Mouse (Mus musculus): ENCODE measurements at regions not wholly inside any gene's neighbourhood (a gene's known extent, or its start where the extent isn't known, plus 50 kb on each side); places are given as distances from the start of the nearest gene placed in this dataset.

DNA sequence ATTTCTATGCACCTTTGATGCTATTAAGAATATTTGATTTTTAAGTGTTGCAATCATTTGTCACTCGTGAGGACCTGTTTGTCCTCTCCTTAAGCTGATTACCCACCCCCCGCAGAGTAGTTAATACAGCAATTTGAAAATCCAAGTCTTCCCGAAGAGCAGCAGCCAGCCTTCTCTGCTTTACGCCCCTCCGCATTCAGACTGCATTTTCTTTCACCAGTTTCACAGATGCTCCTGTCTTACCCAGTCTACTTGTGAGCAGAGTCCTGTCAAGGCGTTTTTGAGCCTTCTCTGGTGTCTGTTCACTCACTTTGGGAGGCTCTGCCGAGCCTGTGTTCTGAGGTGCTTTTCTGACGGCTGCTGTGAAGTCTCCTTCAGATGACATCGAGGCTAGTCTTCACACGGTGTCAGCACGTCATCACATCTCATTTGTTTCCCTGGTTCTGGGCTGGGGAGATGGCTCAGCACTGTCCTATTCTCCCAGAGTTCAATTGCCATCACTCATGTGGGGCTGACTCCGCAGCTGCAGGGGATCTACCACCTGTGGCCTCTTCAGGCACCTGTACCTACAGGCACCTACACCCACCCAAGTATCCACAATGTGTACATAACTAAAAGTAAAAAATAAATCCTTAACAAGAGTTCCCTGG lies 178.3 kb downstream of the Bcl2l11 start:
- DNase-seq (ENCODE audit: low spot score) = no peak

DNA sequence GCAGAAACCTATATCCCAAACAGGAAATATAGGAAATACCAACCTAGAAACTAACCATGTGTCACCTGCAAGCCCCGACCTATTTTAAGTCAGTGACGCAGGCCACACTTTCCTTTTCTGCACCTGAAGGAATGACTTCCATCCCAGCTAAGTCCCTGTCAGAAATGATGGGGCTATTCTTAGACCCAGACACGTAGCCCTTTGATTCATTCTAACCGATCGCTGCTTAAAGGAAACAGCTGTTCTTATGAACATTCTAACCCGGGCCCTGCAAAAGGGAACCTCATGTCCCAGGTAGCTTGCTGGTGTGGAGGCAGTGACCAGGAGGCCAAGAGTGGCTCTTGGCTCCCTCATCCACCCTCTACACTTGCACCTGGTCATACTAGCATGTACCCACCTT lies 180.9 kb downstream of the Bcl2l11 start:
- no peak for DNase-seq (ENCODE audit: low spot score)

GRCm38 (mm10) chr2:128309541-128310030 lies 183.7 kb downstream of the Bcl2l11 start:
- no peak for DNase-seq (ENCODE audit: low spot score)

DNA sequence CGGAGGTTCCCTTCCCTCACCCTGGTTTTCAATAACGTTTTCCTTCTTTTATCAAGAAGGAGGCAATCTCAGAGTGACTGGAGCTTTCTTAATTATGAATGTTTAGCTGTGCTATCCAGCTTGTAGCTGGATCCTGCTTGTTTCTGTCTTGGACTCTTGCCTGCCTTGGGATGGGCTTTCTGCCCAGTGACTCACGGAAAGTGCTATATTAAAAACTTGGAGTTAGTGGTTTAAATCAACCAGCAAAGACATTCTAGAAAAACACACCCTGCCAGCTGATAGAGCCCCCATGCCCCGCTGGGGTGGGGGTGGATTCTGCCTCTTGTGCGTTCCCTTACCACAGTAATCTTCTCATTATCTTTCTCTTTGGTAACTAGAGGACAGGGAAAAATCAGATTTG lies 184.2 kb downstream of the Bcl2l11 start:
- DNase-seq (ENCODE audit: low spot score) = peak; percentile 35

DNA sequence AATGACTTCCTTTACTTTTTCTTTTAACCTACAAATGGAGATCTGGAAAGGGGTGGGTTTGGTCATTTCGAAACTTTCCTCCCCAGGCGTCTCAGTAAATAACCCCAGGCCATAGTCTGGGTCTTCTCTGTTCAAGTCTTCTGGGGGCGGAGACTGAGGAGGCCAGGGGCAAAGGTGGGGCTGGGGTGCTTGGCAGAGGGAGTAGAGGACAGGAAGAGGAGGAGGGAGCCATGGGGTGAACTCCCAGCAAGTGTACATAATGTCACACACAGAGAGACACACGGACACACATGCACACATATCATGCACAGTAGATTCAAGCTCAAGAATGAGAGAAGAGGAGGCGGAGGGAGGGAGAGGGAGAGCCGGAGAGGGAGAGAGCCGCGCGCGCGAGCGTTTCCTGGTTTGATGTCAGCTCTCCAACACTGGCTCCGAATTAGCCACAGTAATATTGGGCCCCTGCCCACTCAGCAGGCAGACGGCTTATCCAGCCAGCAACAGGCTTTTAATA lies 186.3 kb downstream of the Bcl2l11 start:
- DNase-seq (ENCODE audit: low spot score) = no peak

DNA sequence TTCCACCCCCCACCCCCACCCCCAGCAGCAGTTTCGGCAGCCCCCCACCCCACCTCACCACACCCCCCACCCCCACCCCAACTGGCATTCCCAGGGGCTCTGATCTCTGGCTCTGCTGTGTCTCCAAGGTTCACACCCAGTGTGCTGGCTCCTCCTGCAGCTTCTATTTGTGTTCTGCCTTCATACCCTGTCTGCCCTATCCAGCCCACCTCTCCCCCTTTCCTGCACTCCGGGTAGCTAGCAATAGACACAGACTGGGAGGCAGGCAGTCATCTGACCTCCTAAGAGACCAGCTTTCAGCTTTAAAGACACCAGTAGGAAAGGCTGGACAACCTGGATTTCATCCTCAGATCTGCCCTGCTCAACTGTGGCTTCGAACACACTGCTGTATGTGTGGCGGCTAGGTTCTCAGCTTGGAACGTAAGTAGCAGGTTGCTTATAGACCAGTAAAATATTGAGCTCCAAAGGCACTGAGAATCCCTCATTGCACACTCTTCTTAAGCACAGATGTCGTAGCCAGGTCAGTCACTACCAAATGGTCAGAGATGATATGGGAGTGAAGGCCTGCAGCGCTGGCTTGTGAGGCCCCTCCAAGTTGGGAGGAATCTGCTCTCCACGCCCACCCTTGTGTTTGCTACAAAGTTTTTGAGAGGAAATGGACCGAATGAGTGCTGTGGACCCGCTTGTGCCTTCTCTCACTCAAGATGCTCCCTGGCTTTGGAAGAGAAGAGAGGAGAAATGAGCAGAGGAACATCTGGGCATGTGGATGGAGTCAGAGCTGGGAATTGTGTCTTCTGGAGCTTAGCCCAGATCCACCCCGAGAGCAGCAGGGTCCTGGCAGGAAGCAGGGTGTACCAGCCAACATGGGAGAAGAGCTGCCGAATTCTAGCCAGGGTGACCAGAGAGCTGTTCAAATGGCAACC lies 187.1 kb downstream of the Bcl2l11 start:
- DNase-seq (ENCODE audit: low spot score) = no peak

- no peak for DNase-seq (ENCODE audit: low spot score)
Observed at GRCm38 (mm10) chr2:128313582-128313918, 187.7 kb downstream of the Bcl2l11 start.

GRCm38 (mm10) chr2:128313948-128314347 lies 188.1 kb downstream of the Bcl2l11 start:
- DNase-seq (ENCODE audit: low spot score) = no peak

GRCm38 (mm10) chr2:128316516-128316915 lies 190.7 kb downstream of the Bcl2l11 start:
- DNase-seq (ENCODE audit: low spot score) = no peak

DNA sequence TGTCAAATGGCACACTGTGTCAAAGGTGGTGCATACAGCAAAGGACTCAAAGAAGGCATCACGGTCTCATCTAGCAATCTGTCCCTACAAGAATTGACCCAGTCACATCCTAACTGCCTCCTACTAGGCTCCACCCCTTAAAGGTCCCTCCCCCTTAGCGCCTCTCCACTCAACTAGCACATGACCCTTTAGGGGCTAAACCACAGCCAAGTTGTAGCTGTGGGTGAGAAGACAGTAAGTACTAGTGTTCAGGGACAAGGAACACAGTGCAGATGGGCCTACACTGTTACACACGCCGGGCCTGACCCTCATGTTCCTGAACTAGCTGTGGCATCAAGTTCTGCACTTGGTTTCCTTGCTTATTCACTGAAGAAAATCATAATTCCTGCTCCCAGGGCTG lies 192.4 kb downstream of the Bcl2l11 start:
- DNase-seq (ENCODE audit: low spot score) = no peak

GRCm38 (mm10) chr2:128318956-128319355 lies 193.1 kb downstream of the Bcl2l11 start:
- no peak for DNase-seq (ENCODE audit: low spot score)

- DNase-seq (ENCODE audit: low spot score) = no peak
Observed at GRCm38 (mm10) chr2:128321475-128321874, 195.6 kb downstream of the Bcl2l11 start.

DNA sequence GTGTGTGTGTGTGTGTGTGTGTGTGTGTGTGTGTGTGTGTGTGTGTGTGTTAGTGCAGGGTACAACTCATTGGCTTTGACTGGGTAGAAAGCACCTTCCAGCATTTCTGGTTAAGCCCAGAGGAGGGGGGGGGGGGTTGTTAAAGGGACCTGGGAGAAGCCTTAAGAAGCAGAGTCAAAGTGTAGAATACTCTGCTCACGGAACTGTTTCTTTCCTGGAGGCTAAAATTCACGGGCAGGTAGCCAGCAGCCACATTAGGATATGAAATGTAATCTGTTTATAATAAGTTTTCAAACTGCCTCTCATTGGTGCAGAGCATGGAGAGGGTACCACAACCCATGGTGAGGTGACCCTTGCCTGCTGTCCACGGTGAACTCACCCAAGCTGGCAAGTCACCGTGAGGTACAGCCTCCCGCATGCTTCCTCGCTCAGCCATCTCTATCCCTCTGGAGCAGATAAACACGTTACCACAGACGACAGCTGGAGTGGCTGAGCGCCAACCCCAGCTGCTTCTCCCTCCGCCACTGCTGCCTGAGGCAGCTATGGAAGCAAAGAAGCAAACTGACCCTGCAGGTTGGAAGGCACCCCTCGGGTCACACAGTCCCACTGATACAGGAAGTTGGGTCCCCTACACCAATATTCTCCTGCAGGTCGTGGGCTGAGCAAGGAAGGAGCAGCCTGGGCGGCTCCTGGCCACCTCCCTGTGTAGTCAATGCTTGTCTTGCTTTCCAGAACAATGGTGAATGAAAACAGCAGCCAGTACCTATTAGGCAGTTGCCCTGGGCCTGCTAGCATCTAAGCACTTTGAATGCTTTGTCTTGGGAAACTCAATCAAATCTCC lies 198.6 kb downstream of the Bcl2l11 start:
- DNase-seq (ENCODE audit: low spot score) = no peak

GRCm38 (mm10) chr2:128325097-128325421 lies 199.2 kb downstream of the Bcl2l11 start:
- no peak for DNase-seq (ENCODE audit: low spot score)

- no peak for DNase-seq (ENCODE audit: low spot score)
Observed at GRCm38 (mm10) chr2:128325456-128325855, 199.6 kb downstream of the Bcl2l11 start.

GRCm38 (mm10) chr2:128330833-128331232 lies 205.0 kb downstream of the Bcl2l11 start:
- no peak for DNase-seq (ENCODE audit: low spot score)

- no peak for DNase-seq (ENCODE audit: low spot score)
Observed at GRCm38 (mm10) chr2:128331275-128331674, 205.4 kb downstream of the Bcl2l11 start.

DNA sequence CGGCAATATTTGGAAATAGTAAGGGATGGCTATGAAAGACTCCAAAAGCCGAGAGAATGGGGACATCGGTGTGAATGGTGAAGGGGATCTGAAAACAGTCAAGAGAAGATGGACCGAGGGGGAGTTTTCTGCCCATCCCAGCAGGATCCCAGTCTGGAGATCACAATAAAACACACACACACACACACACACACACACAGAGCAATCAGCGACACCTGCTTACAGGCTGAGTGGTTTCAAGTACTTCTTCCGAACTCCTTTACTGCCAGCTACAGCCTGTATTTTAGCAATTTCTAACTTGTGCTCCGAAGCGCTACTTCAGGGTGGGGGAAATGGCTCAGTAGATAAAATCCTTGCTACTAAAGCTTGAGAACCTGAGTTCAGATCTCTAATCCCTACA lies 205.8 kb downstream of the Bcl2l11 start:
- DNase-seq (ENCODE audit: low spot score) = no peak

DNA sequence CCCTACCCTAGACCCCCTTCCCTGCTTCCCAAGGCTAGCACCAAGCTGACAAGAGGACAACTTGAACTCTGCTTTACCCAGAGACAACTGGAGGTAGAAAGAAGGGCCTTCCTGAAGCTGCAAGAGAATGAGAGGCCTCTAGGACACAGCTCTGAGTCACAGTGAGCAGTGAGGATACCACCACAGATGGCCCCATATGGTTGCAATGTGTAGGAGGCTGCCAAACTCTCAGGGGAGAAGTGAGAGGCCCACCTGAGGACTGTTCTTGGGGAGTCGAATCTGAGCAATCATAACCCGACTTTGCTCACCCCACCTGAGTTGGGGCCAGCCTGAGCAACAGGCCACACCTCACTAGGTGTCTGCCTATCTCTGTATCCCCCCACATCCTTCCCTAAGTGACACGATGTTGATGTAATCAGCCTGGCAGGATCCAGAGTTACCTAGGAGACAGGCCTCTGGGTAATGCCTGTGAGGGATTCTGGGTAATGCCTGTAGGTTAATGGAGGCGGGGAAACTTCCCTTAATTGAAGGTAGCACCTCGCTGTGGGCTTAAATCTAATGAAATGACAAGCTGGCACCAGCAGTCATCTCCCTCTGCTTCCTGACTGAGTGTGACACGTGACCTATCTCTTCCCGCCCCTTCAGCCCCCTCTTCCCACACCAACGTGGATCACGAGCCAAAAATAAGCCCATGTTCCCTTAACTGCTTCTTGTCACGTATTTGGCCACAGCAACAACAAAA lies 207.7 kb downstream of the Bcl2l11 start:
- DNase-seq (ENCODE audit: low spot score) = no peak

- DNase-seq (ENCODE audit: low spot score) = no peak
Observed at GRCm38 (mm10) chr2:128334143-128334470, 208.3 kb downstream of the Bcl2l11 start.

DNA sequence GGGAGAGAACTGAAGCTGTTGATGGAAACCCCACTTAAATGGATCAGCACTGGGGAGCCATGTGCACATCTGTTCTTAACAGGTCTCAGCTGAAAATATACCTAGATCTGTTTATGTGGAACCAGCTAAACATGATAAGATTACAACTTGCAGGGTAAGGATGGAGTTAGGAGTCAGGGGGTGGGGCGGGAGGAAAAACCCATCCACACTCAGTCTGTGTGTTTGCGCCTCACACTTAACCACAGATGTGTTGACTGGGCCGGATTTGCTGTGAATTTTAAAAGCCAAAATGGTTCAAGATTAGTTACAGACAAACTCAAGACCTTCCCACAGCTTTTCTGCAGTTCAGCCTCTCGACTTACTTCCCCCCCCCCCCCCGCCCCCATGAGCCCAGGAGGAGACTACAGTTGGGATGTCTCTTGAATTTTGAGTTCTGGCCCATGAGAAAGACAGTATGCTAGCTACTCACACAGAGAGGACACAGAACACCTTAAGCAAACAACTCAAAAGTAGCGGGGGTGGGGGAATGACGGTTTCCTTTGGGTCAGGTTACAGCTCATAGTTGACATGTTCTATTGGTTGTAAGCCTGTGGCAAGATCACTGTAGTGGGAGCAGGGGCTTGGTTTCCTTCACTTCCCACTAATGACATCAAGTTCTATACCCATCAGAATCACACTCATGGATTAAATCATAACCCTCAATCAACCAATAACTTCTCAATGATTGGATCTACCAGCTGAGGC lies 209.1 kb downstream of the Bcl2l11 start:
- DNase-seq (ENCODE audit: low spot score) = no peak

All from urinary bladder, postnatal 10 days (tissue).